Mouse (Mus musculus): Measurements from ENCODE around the gene Plekha7.

DNA sequence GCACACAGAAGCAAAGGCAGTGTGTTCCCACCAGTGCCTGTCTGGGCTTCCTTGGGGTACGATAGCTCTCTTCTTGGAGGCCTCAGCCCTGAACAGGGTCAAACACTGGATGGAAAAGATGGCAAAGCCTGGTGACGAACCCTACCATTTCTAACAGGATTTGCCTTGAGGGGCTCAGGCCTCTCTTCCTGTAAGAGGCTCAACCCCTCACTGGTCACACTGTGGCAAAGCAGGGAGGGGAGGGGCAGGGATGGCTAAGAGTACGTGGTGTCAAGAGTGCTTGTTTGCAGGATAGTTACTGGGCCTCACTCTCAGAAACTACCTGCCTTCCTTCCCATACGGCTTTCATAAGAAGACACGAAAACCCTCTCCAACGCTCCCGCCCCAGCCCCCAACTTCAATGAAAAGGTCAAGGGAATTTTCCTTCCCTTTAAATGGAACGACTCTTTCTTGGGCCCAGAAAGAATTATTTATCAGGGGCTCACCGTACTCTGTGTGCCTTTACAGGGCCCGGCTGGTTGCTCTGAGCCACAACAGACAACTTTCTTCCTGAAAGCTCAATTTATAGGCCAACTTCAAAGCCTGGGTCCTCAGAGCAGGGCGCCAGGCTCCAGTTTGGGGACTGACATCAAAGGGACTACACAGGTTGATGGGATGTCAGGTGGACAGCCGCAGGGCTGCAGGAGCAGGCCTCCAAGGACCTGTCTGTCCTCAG is 192.8 kb downstream of the Plekha7 start:
- no peak for TF ChIP-seq CTCF (IDR thresholded peaks at IDR 0.05; ENCODE audit: insufficient read depth, low read depth, low read length)
- no peak for TF ChIP-seq POLR2A (IDR thresholded peaks at IDR 0.05; ENCODE audit: insufficient read depth, low read depth, low read length)

All from olfactory bulb, adult 2 months (tissue).